Mouse (Mus musculus) embryonic facial prominence, embryonic 14.5 days (tissue): ENCODE results near the gene Lif. TPM values are rescaled to one million over a fixed set of nuclear protein-coding genes. Genes with fewer than 3 reads are reported as not detected.
A peak's percentile ranks its signal among the peaks of the same experiment; 100 is the strongest.

Experiments used
- ATAC-seq: fragments of 200-750 bp; cut with Nextera tagmentation; 2 replicates; pipeline ENCODE4 v1.8.0; 2017; ENCODE audit warnings: low read depth, moderate number of reproducible peaks, moderate TSS enrichment
- DNase-seq: peaks from one replicate; pipeline ENCODE4 v3.0.0-alpha.2; 2015; ENCODE audit warnings: low spot score
- H3K27ac ChIP-seq: fragments of 300-500 bp; sonication (generic); replicated peaks from 2 replicates; pipeline ENCODE4 v1.5.1; 2014; ENCODE audit warnings: low read depth, mild to moderate bottlenecking, low read length, moderate library complexity
- H3K27me3 ChIP-seq: fragments of 300-500 bp; sonication (generic); replicated peaks from 2 replicates; pipeline ENCODE4 v1.6.1; 2014; ENCODE audit warnings: low read length; ENCODE audit not compliant: control insufficient read depth, insufficient read depth
- H3K36me3 ChIP-seq: fragments of 300-500 bp; sonication (generic); 2 replicates; pipeline ENCODE4 v1.6.1; 2014; ENCODE audit warnings: low read length, mixed read lengths; ENCODE audit not compliant: control insufficient read depth, insufficient read depth
- H3K4me1 ChIP-seq: fragments of 300-500 bp; sonication (generic); 2 replicates; pipeline ENCODE4 v1.6.1; 2014; ENCODE audit warnings: antibody characterized with exemption, low read length; ENCODE audit not compliant: control insufficient read depth, insufficient read depth
- H3K4me2 ChIP-seq: fragments of 300-500 bp; sonication (generic); 2 replicates; pipeline ENCODE4 v1.6.1; 2014; ENCODE audit warnings: low read depth, mild to moderate bottlenecking, low read length, moderate library complexity, mixed read lengths
- H3K4me3 ChIP-seq: fragments of 300-500 bp; sonication (generic); 2 replicates; pipeline ENCODE4 v1.5.1; 2014; ENCODE audit warnings: low read depth, mild to moderate bottlenecking, low read length
- H3K9ac ChIP-seq: fragments of 300-500 bp; sonication (generic); 2 replicates; pipeline ENCODE4 v1.6.1; 2014; ENCODE audit warnings: low read depth, mild to moderate bottlenecking, low read length, moderate library complexity, mixed read lengths
- H3K9me3 ChIP-seq: fragments of 300-500 bp; sonication (generic); 2 replicates; pipeline ENCODE4 v1.6.1; 2016; ENCODE audit warnings: low read length; ENCODE audit not compliant: control insufficient read depth
- WGBS: fragments of 180-500 bp; shearing (Covaris S2); extraction: QIAGEN DNeasy Blood & Tissue Kit; methylation state at CpG from one replicate; pipeline ENCODE4 v1.1.7; 2014; 5-methylcytosine and 5-hydroxymethylcytosine counted together
- polyA plus RNA-seq: library from polyadenylated mRNA; unstranded; fragments of >200 nt; fragmentation: Nextera tagmentation; extraction: Ambion mirVana; gene quantifications from 2 replicates; pipeline ENCODE4 v1.2.1, GENCODE M21; 2014

The Lif gene
- polyA plus RNA-seq, 1 experiment from 2014 or later = 0.57 TPM

- peaks cover 20% of the 10 kb centered on the region for H3K4me1 ChIP-seq
- H3K4me2 ChIP-seq = no peak overlapping the region
- H3K27me3 ChIP-seq = peaks cover 34% of the 10 kb centered on the region
- DNase-seq (no peak), ATAC-seq (no peak)
- no peaks in the 10 kb centered on the region for H3K9me3 ChIP-seq
- no peak overlapping the region for H3K4me3 ChIP-seq
- no peak overlapping the region for H3K9ac ChIP-seq
- H3K27ac ChIP-seq = no peak overlapping the region
- H3K36me3 ChIP-seq = no peaks in the 10 kb centered on the region
- WGBS = 12% methylated on average over 6 of the region's 7 CpGs
These were observed 5.5 kb downstream of the Lif start for GRCm38 (mm10) chr11:4262847-4263246.

GRCm38 (mm10) chr11:4263296-4263695 lies 5.9 kb downstream of the Lif start:
- 25% methylated on average over 1 of the region's 1 CpGs for WGBS
- no peak overlapping the region for H3K9ac ChIP-seq
- no peaks in the 10 kb centered on the region for H3K36me3 ChIP-seq
- no peak overlapping the region for H3K4me3 ChIP-seq
- H3K4me2 ChIP-seq = no peak overlapping the region
- H3K4me1 ChIP-seq = peaks cover 20% of the 10 kb centered on the region
- no peaks in the 10 kb centered on the region for H3K9me3 ChIP-seq
- no peak for DNase-seq
- H3K27ac ChIP-seq = no peak overlapping the region
- no peak for ATAC-seq
- H3K27me3 ChIP-seq = peaks cover 38% of the 10 kb centered on the region

- no peak overlapping the region for H3K9ac ChIP-seq
- no peak for DNase-seq
- no peak for ATAC-seq
These were observed 6.7 kb downstream of the Lif start for GRCm38 (mm10) chr11:4264066-4264465.

GRCm38 (mm10) chr11:4266271-4267201 lies 9.2 kb downstream of the Lif start:
- H3K4me2 ChIP-seq = peak overlapping the region; percentile 98
- H3K4me3 ChIP-seq = peak overlapping the region; percentile 60
- WGBS = 1% methylated on average over 31 of the region's 61 CpGs
- H3K36me3 ChIP-seq = no peaks in the 10 kb centered on the region
- no peaks in the 10 kb centered on the region for H3K9me3 ChIP-seq
- H3K9ac ChIP-seq = peak overlapping the region; percentile 70
- peak; percentile 50 for ATAC-seq
- peaks cover 51% of the 10 kb centered on the region for H3K27me3 ChIP-seq
- no peak for DNase-seq
- no peak overlapping the region for H3K27ac ChIP-seq
- H3K4me1 ChIP-seq = peaks cover 10% of the 10 kb centered on the region

More at GRCm38 (mm10) chr11:4264066-4264465, 6.7 kb downstream of the Lif start:
- H3K27me3 ChIP-seq = peaks cover 46% of the 10 kb centered on the region
- no peak overlapping the region for H3K4me3 ChIP-seq
- H3K9me3 ChIP-seq = no peaks in the 10 kb centered on the region
- WGBS = 40% methylated on average over 7 of the region's 7 CpGs
- no peaks in the 10 kb centered on the region for H3K36me3 ChIP-seq
- no peak overlapping the region for H3K4me2 ChIP-seq
- H3K27ac ChIP-seq = no peak overlapping the region
- peaks cover 17% of the 10 kb centered on the region for H3K4me1 ChIP-seq

- Histone ChIP-seq H3K36me3 (no peaks in the 10 kb centered on the region), H3K4me1 (peaks cover 10% of the 10 kb centered on the region), H3K27me3 (peaks cover 51% of the 10 kb centered on the region), H3K9me3 (no peaks in the 10 kb centered on the region), H3K4me2 (peak overlapping the region; percentile 98), H3K4me3 (peak overlapping the region; percentile 60), H3K9ac (peak overlapping the region; percentile 70), H3K27ac (no peak overlapping the region)
- no peak for ATAC-seq
- no peak for DNase-seq
- 5% methylated on average over 13 of the region's 13 CpGs for WGBS
These were observed 9.8 kb downstream of the Lif start for GRCm38 (mm10) chr11:4267202-4267578.

- H3K4me3 ChIP-seq = no peak overlapping the region
- no peak overlapping the region for H3K9ac ChIP-seq
- ATAC-seq (no peak), DNase-seq (no peak)
- peaks cover 4% of the 10 kb centered on the region; the same call in 1 of the 2 replicates for H3K4me1 ChIP-seq
- no peaks in the 10 kb centered on the region for H3K36me3 ChIP-seq
- H3K9me3 ChIP-seq = no peaks in the 10 kb centered on the region
- peaks cover 51% of the 10 kb centered on the region for H3K27me3 ChIP-seq
- WGBS = 89% methylated on average over 6 of the region's 6 CpGs
- H3K4me2 ChIP-seq = no peak overlapping the region
- no peak overlapping the region for H3K27ac ChIP-seq
These were observed 11.1 kb downstream of the Lif start for GRCm38 (mm10) chr11:4268500-4268899.

GRCm38 (mm10) chr11:4270744-4271459 lies 13.5 kb downstream of the Lif start:
- DNase-seq (peak; percentile 82), ATAC-seq (peak; percentile 91)
- WGBS = 20% methylated on average over 17 of the region's 20 CpGs
- Histone ChIP-seq H3K4me1 (peaks cover 5% of the 10 kb centered on the region), H3K27ac (peak overlapping the region; percentile 83), H3K9me3 (no peaks in the 10 kb centered on the region), H3K9ac (peak overlapping the region; percentile 41; the same call in 1 of the 2 replicates), H3K4me3 (no peak overlapping the region), H3K27me3 (peaks cover 34% of the 10 kb centered on the region), H3K4me2 (no peak overlapping the region), H3K36me3 (no peaks in the 10 kb centered on the region)

- H3K9ac ChIP-seq = peak overlapping the region; percentile 41; the same call in 1 of the 2 replicates
- H3K36me3 ChIP-seq = no peaks in the 10 kb centered on the region
- H3K27me3 ChIP-seq = peaks cover 30% of the 10 kb centered on the region
- DNase-seq (no peak), ATAC-seq (no peak)
- H3K4me3 ChIP-seq = no peak overlapping the region
- H3K9me3 ChIP-seq = no peaks in the 10 kb centered on the region
- peaks cover 11% of the 10 kb centered on the region for H3K4me1 ChIP-seq
- 66% methylated on average over 11 of the region's 11 CpGs for WGBS
- H3K4me2 ChIP-seq = no peak overlapping the region
- H3K27ac ChIP-seq = peak overlapping the region; percentile 83; the same call in 1 of the 2 replicates
These were observed 14.2 kb downstream of the Lif start for GRCm38 (mm10) chr11:4271544-4271943.
